Mouse (Mus musculus) adipocyte (in vitro differentiated cells): ENCODE measurements at regions not wholly inside any gene's neighbourhood (a gene's known extent, or its start where the extent isn't known, plus 50 kb on each side); places are given as distances from the start of the nearest gene placed in this dataset.

Source experiments
- DNase-seq: peaks from one replicate; pipeline ENCODE4 v3.0.0-alpha.2; 2016; ENCODE audit warnings: low spot score

DNA sequence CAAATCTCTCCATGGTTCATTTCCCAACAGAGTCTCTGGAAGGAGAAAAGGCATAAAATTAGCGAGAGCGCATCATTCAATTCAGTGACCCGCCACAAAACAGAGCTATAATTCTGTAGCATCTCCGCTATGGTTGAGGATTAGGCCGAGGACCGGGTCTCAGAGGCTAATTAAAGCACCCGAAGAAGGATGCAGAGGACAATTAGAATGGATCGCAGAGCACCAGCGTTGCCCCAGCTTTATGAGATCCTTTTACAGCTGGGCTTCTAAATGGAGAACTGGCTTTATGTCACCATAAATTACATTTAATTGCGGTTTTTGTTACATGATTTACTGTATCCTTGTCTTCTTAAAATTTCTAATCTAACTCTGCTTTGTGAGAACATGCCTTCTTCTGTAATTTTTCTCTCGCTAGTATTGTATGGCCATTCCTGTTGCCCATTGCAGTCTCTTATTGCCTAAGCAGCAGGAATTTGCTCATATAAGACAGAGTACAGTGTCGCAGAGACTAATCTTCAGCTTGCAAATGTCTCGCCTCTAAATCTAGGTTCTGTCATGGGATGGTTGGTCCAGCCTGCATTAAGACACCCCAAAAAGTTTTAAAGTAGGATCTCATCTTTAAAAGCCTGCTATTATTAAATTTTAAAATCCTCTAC, 793.5 kb downstream of the Rps29 start:
- no peak for DNase-seq

GRCm38 (mm10) chr12:68363196-68363595, 795.8 kb downstream of the Rps29 start:
- peak; percentile 76 for DNase-seq

- no peak for DNase-seq
Measured at GRCm38 (mm10) chr12:68346517-68347099, 812.4 kb downstream of the Rps29 start.

- DNase-seq = no peak
Measured at GRCm38 (mm10) chr12:68333796-68334195, 825.2 kb downstream of the Rps29 start.

DNA sequence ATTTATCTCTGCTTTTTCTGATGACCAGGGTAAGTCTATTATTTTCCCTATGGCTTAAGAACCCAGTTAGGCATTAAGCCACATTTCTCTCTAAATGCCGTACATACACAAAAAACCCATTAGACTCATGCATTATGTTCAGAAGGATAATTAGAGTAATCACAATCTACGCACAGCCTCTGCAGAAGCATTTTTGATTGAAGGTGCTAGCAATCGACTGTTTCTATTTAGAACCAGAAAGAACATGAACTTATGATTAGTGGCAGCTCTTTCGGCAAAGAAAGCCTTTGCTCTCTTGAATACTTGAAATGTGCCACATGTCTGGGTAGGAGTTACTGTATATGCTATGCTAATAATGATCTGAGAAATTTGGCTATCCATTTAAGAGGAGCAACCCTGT, 825.6 kb downstream of the Rps29 start:
- DNase-seq = no peak

- no peak for DNase-seq
Measured at GRCm38 (mm10) chr12:68332480-68332879, 826.5 kb downstream of the Rps29 start.
